Mouse (Mus musculus) natural killer cell, adult 2 months (primary cell): ENCODE measurements at regions not wholly inside any gene's neighbourhood (a gene's known extent, or its start where the extent isn't known, plus 50 kb on each side); places are given as distances from the start of the nearest gene placed in this dataset.

Experiments
- DNase-seq, 2 experiments: peaks; one replicate each; pipeline ENCODE4 v3.0.0; 2022; ENCODE audit warnings: low spot score in 2 of 2

DNA sequence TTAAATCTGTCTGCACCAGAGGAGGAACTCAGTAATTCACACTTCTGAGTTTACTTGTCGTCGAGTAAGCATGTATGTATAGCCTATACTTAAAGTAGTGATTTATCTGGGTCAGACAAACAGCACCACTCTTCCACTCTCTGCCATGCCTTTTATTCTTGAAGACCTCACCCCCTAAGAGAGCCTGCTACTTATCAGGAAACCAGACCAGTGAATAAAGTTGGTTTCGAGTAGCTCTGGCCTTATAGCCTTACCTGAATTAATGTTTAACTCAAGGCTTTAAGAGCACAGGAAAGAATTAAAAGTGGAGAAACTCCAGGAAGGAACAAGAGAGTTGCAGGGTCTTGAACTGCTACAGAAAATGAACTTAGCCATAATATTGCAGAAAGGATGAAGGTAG, 398.1 kb downstream of the Lmo4 start:
- DNase-seq = no peak

- no peak for DNase-seq
Measured at GRCm38 (mm10) chr3:143797850-143798249, 407.2 kb downstream of the Lmo4 start.

DNA sequence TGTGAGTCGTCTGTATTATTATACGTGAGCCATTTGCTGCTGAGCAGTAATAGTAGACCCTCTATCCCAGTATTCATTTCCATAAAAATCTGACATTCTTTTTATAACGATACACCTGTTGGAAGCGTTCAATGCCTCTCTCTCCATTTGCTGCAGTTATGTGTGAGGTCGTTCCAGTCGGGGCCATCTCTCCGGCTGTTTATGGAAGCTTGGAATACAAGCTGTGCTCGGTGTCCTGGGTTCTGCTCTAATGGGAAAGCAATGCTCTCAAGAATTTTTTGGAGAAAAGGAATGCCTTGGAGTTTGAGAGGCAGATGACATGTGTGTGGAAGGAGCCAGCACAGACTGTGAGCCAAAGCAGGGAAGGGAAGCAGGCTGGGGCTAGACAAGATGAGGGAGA, 414.1 kb downstream of the Lmo4 start:
- no peak for DNase-seq

- no peak for DNase-seq
Measured at GRCm38 (mm10) chr3:143789932-143790570, 415.0 kb downstream of the Lmo4 start.

DNA sequence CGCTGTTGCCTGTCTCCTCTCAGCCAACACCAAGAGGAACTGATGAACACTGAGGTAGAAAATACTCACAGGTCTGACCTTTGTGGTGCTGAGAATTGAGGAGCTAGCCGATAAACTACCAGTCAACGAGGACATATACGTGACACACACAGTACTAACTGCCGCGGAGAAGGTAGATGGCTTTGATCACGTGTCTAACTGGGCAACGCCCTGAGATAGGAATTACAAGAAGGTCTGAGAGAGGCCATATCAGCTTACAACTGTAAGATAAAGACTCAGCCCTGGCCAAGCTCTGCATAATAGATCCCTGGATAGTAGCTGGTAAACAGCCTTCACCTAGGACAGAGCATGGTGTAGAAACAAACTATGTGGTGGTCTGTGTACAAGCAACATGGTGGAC, 418.1 kb downstream of the Lmo4 start:
- DNase-seq = no peak

GRCm38 (mm10) chr3:143784353-143784791, 420.6 kb downstream of the Lmo4 start:
- no peak for DNase-seq

GRCm38 (mm10) chr3:143778161-143778560, 426.9 kb downstream of the Lmo4 start:
- no peak for DNase-seq

- no peak for DNase-seq
Measured at GRCm38 (mm10) chr3:143759337-143759736, 445.7 kb downstream of the Lmo4 start.

GRCm38 (mm10) chr3:143753197-143753596, 451.8 kb downstream of the Lmo4 start:
- DNase-seq = no peak

GRCm38 (mm10) chr3:143752660-143753059, 452.4 kb downstream of the Lmo4 start:
- DNase-seq = no peak

GRCm38 (mm10) chr3:143750128-143750527, 454.9 kb downstream of the Lmo4 start:
- DNase-seq = no peak

DNA sequence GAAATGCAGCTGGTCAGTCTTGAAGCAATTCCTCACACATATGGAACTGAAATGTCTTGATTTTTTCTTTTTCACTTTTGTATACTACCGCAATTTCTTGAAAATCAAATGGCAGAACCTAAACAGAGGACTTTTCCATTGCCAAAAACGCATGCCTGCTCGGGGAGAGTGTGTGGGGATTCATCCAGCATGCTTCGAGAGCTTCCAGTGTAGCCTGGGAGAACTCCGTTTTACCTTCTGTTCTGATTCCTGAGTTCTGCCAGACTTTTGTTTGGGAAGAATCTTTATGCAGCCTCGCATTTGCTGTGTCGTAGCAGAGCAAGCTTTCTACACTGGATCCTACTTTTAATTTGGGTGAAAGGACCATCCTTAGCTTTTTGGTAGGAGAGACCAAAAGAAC, 461.4 kb downstream of the Lmo4 start:
- no peak for DNase-seq

DNA sequence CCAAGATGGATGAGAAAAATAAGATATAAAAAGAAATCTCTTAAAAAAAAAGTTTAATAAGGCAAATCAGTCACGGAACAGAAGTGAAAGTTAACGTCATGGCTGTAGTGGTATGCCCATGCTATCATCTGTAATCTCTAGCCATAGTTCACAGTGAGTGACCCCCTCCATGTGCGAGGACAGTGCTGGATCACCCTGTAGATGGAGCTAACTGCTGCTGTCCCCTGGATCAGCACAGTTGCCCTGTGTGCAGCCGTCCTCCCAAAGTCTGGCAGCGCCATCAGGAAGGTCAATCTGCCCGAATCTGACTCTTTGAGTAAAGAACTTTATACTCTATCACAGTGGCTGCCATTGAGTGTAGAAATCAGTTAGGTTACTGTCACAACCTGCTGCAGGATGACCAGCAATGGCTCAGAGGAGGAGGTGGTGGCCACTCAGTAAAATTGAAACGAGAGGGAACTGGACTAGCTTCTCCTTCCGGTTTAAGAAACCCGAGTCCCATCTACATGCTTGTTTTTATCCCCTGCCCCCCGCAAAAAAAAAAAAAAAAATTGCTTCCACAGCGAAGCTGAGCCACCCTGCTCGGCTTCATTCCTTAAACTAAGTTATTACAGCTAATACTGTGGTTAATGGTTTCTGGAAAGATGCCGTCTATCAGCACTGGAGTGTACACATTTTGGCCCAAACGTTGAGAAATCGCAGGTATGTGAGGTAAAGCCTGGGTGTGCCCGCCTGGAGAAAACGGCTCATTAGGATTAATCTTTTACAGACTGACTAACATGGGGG, 462.0 kb downstream of the Lmo4 start:
- no peak for DNase-seq

DNA sequence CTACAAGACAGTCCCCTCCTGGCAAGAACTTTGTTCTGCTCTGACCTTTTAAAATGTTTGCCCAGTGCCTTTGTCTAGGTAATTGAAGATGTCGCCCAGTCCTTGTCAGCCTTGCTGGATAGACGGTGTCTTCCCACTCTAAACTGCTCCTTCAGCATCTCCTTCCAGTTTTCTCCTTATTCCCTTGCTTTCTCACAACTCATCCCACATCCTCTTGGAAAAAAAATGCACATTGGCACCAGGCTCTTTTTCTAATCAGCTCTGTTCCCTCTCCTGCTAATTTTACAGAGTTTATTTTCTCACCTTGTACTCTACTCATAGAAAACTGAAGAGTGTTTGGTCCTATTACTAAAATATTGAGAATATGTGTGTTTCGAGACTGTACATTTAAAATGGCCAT, 466.3 kb downstream of the Lmo4 start:
- no peak for DNase-seq

DNA sequence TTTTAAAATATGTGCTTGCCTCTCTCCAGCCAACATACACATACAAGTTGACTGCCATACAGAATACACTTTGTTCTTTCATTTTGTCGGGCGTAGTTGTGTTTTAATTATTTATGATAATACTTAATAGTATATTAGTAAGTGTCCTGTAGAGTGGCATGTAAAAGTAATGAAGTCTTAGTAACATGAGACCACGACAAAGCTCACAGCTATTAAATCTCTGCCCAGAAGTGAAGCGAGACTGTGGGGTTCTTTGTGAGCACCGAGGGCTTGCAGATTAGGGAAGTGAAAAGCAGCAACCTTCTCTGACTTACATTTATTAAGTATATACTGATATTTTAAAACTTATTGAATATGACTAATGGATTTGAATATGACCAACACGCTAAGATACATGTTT, 467.2 kb downstream of the Lmo4 start:
- DNase-seq = peak in 1 of 2 experiments; percentile 1

- DNase-seq = no peak
Measured at GRCm38 (mm10) chr3:143736651-143737398, 468.2 kb downstream of the Lmo4 start.

DNA sequence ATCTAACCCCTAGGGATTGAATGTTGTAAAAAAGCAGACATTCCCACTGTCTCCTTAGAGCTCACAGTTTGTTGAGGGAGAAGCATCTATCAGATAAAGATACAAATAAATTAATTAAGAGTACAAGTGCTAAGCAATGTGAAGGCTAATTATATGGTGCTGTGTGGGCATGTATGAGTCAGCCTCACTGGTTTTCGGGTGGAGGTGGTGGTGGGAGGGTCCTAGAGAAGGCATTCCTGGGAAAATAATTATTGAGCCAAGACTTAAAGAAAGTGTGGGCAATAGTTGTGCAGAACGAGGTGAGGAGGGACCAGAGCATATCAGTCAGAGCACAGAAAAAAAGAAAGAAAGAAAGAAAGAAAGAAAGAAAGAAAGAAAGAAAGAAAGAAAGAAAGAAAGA, 470.2 kb downstream of the Lmo4 start:
- no peak for DNase-seq

- DNase-seq = no peak
Measured at GRCm38 (mm10) chr3:143732966-143733725, 471.9 kb downstream of the Lmo4 start.

DNA sequence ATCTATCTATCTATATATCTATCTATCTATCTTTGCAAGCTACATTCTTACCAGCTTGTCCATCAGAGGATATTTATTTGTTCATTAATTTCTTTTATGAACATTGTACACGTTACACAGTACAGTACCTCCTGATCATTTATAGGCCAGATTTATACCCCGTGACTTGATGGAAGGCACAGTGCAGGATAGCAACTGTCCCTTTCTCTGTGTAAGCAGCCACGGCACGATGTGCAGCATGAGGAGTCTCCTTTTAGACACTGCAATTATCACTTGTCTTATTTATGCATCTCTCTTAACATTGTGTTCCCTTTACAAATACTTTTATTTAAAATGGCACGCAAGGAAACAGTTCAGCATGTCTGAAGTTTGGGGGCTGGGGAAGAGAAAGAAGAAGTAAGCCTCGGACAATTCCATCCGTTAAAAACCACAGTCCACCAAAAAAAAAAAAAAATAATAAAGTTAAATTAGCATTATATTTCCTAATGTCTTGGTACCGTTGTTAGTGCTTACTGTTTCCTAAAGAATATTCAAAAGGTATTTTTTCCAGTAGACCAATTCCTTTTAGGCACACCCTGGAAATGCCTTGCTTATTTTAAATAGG, 475.4 kb downstream of the Lmo4 start:
- no peak for DNase-seq

- no peak for DNase-seq
Measured at GRCm38 (mm10) chr3:143722571-143722970, 482.4 kb downstream of the Lmo4 start.

GRCm38 (mm10) chr3:143722082-143722481, 482.9 kb downstream of the Lmo4 start:
- no peak for DNase-seq

DNA sequence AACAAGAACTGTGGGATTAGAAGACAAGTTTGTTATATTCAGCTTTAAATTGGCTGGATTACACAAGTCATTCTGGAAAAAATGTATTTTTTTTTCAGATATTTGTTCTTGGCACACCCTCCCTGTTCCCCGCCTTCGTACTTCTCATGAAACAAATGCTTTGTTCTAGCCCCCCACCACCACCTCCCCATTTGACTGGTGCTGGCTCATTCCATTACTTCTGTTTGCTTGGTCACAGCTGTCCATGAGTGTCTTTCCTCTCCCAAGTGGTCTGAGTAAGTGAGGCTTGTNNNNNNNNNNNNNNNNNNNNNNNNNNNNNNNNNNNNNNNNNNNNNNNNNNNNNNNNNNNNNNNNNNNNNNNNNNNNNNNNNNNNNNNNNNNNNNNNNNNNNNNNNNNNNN, 491.8 kb downstream of the Lmo4 start:
- DNase-seq = no peak
